Mouse (Mus musculus) lung, postnatal 0 days (tissue): ENCODE measurements at regions not wholly inside any gene's neighbourhood (a gene's known extent, or its start where the extent isn't known, plus 50 kb on each side); places are given as distances from the start of the nearest gene placed in this dataset.

Experiments
- CTCF ChIP-seq: IDR thresholded peaks from 2 replicates; pipeline ENCODE4 v1.5.1; 2016; ENCODE audit warnings: antibody characterized with exemption, mild to moderate bottlenecking
- EP300 ChIP-seq: IDR thresholded peaks from 2 replicates; pipeline ENCODE4 v1.6.1; 2016; ENCODE audit warnings: antibody characterized with exemption, mild to moderate bottlenecking, control low read depth

GRCm38 (mm10) chr12:77989766-77990165 lies 204.3 kb upstream of the Gm6657 start:
- no peak for TF ChIP-seq CTCF
- TF ChIP-seq EP300 = no peak
